In the genomic region with DNA sequence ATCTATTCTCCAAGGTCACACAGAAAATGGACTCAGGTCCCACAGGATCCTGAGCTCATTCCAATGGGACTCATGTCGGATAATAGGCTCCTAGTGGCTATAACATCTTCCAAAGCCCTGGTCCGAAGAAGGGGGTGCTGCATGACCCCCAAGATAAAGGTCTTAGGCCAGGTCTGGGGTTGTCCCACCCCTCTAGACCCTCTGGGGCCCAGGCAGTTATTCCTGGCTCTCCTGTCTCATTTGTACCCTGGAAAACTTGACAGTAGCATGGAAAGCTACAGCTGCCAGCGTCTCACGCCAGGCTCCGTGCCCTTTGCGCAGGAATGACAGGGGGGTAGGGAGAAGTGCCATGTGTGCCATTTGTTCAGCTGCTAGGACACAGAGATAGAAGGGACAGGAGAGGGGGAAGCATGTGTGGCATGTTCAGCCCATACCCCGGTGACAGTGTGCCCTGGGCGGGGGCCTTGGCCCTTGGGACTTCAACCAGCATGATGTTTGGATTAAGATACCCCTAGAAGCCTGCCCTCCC, we compare ENCODE assay signal across 22 mouse cellular contexts. TPM values are rescaled to one million over a fixed set of nuclear protein-coding genes. Genes with fewer than 3 reads are reported as not detected.
DNase-seq lines count a peak whose midpoint lies in the region; ATAC-seq and TF ChIP-seq lines count a peak whose summit lies in the region.
"Had no signal": no experiment of that assay in that cellular context is flagged by ENCODE, and none has a peak within 500 bp of the region (broad histone marks: within the 10 kb centered on the region; RNA-seq: fewer than 3 reads in every experiment).

No protein-coding gene starts in this region.

- H3ac ChIP-seq in myocyte (ENCODE audit: control insufficient read depth, insufficient read length), result no peak overlapping the region

- peak; percentile 97 for DNase-seq in heart, adult 11 months
- DNase-seq in heart, adult 8-10 months (ENCODE audit: low spot score), result no peak
- DNase-seq in heart, adult 2 months, result peak; percentile 53 to 78
- DNase-seq in heart, postnatal 0 days (ENCODE audit: low spot score), result peak; percentile 77
- no peak for DNase-seq in midbrain, postnatal 0 days (ENCODE audit: low spot score)
- DNase-seq in layer of hippocampus, postnatal 10 days (ENCODE audit: low spot score in 2 of 2), result no peak
- DNase-seq: cerebellum, postnatal 14 days; kidney, adult 11 months; lung, postnatal 10 days had no signal

- H3K9ac ChIP-seq in heart, adult 2 months (ENCODE audit: low read depth, low read length), result no peak overlapping the region
- peak overlapping the region; percentile 94 for H3K9ac ChIP-seq in heart, postnatal 0 days (replicated peaks; ENCODE audit: low read depth, low read length)
- no peak overlapping the region for H3K9ac ChIP-seq in midbrain, postnatal 0 days (replicated peaks; ENCODE audit: low read length, poor library complexity, severe bottlenecking)
- H3K9ac ChIP-seq: forebrain, embryonic 13.5 days; liver, embryonic 12.5 days; midbrain, embryonic 15.5 days had no signal

- peak; percentile 88 for TF ChIP-seq EP300 in heart, adult 2 months (IDR thresholded peaks at IDR 0.05; ENCODE audit: insufficient read depth, low read depth, low read length)
- peak; percentile 84 for TF ChIP-seq EP300 in heart, postnatal 0 days (IDR thresholded peaks at IDR 0.05; ENCODE audit: low read depth)

- 0 out of 2 replicates have a peak, but pooled peaks have one; percentile 13 for TF ChIP-seq POLR2A in heart, adult 2 months (IDR thresholded peaks at IDR 0.05; ENCODE audit: insufficient read depth, low read depth, low read length)
- no peak for TF ChIP-seq POLR2A in myocyte (IDR thresholded peaks at IDR 0.05; ENCODE audit: insufficient read length, low read depth)

- no peak overlapping the region for H3K4me3 ChIP-seq in heart, adult 2 months
- H3K4me3 ChIP-seq in heart, postnatal 0 days (ENCODE audit: low read depth, low read length), result no peak overlapping the region
- H3K4me3 ChIP-seq in myocyte, result peak overlapping the region; percentile 34
- no peak overlapping the region for H3K4me3 ChIP-seq in midbrain, postnatal 0 days (ENCODE audit: low read depth, low read length)
- H3K4me3 ChIP-seq: forebrain, embryonic 13.5 days; left cerebral cortex, adult 2 months; limb, embryonic 10.5 days; liver, embryonic 12.5 days; megakaryocyte, embryonic 14.5 days; midbrain, embryonic 15.5 days had no signal

- no peak for TF ChIP-seq CTCF in heart, adult 2 months (IDR thresholded peaks at IDR 0.05)
- no peak for TF ChIP-seq CTCF in heart, postnatal 0 days (IDR thresholded peaks at IDR 0.05; ENCODE audit: low read depth)
- no peak for TF ChIP-seq CTCF in midbrain, postnatal 0 days (IDR thresholded peaks at IDR 0.05)

- ATAC-seq in heart, postnatal 0 days (ENCODE audit: insufficient read depth, low read depth), result peak; percentile 28
- no peak for ATAC-seq in midbrain, postnatal 0 days (ENCODE audit: low FRiP score)
- no peak for ATAC-seq in erythroid progenitor cell, adult 5-6 weeks (replicated peaks; ENCODE audit: low FRiP score, poor library complexity, severe bottlenecking)
- ATAC-seq: forebrain, embryonic 13.5 days; liver, embryonic 12.5 days; midbrain, embryonic 15.5 days had no signal

- no peaks in the 10 kb centered on the region for H3K36me3 ChIP-seq in heart, adult 2 months (ENCODE audit: control insufficient read depth, insufficient read depth, low read length)
- H3K36me3 ChIP-seq in heart, postnatal 0 days (replicated peaks; ENCODE audit: control insufficient read depth, insufficient read depth, low read length), result peaks cover 8% of the 10 kb centered on the region; the same call in 1 of the 2 replicates
- no peaks in the 10 kb centered on the region for H3K36me3 ChIP-seq in myocyte (ENCODE audit: control insufficient read depth, insufficient read depth)
- no peaks in the 10 kb centered on the region for H3K36me3 ChIP-seq in midbrain, postnatal 0 days (ENCODE audit: insufficient read depth, low read length)
- H3K36me3 ChIP-seq: limb, embryonic 10.5 days; liver, embryonic 12.5 days; midbrain, embryonic 15.5 days had no signal

- no peaks in the 10 kb centered on the region for H3K9me3 ChIP-seq in heart, postnatal 0 days (replicated peaks; ENCODE audit: control insufficient read depth, low read length)
- no peaks in the 10 kb centered on the region for H3K9me3 ChIP-seq in midbrain, postnatal 0 days (ENCODE audit: low read length)
- H3K9me3 ChIP-seq: forebrain, embryonic 13.5 days; limb, embryonic 10.5 days; liver, embryonic 12.5 days; megakaryocyte, embryonic 14.5 days; midbrain, embryonic 15.5 days had no signal

- H3K79me2 ChIP-seq in heart, adult 2 months (replicated peaks; ENCODE audit: control insufficient read depth, insufficient read depth, low read length), result no peaks in the 10 kb centered on the region
- peaks cover 16% of the 10 kb centered on the region for H3K79me2 ChIP-seq in myocyte (ENCODE audit: control insufficient read depth, insufficient read depth)

- intact Hi-C loops in heart, adult 2 months (cut with DNase I), result no loop called here

- peak overlapping the region; percentile 61 for H3K4me2 ChIP-seq in heart, postnatal 0 days (ENCODE audit: low read depth, low read length)
- peak overlapping the region; percentile 73 for H3K4me2 ChIP-seq in myocyte (ENCODE audit: low read depth)
- no peak overlapping the region for H3K4me2 ChIP-seq in midbrain, postnatal 0 days (ENCODE audit: low read depth, low read length, poor library complexity, severe bottlenecking)
- H3K4me2 ChIP-seq: forebrain, embryonic 13.5 days; liver, embryonic 12.5 days; midbrain, embryonic 15.5 days had no signal

- H3K27me3 ChIP-seq in heart, adult 2 months (ENCODE audit: control insufficient read depth, insufficient read depth, low read length), result no peaks in the 10 kb centered on the region
- H3K27me3 ChIP-seq in heart, postnatal 0 days (ENCODE audit: control insufficient read depth, insufficient read depth, low read length), result no peaks in the 10 kb centered on the region
- H3K27me3 ChIP-seq in myocyte (ENCODE audit: control insufficient read depth, insufficient read depth, insufficient read length), result no peaks in the 10 kb centered on the region
- no peaks in the 10 kb centered on the region for H3K27me3 ChIP-seq in midbrain, postnatal 0 days (ENCODE audit: insufficient read depth, low read length)
- H3K27me3 ChIP-seq: forebrain, embryonic 13.5 days; midbrain, embryonic 15.5 days had no signal

- 59% methylated on average over 8 of the region's 8 CpGs for WGBS in heart, adult 2 months
- 43% methylated on average over 8 of the region's 8 CpGs for WGBS in heart, postnatal 0 days
- 91% methylated on average over 8 of the region's 8 CpGs for WGBS in midbrain, postnatal 0 days

- peaks cover 7% of the 10 kb centered on the region; the same call in 1 of the 2 replicates for H3K4me1 ChIP-seq in heart, adult 2 months (ENCODE audit: control insufficient read depth, insufficient read depth, low read length)
- peaks cover 45% of the 10 kb centered on the region for H3K4me1 ChIP-seq in heart, postnatal 0 days (ENCODE audit: control insufficient read depth, insufficient read depth)
- H3K4me1 ChIP-seq in midbrain, postnatal 0 days (ENCODE audit: insufficient read depth, low read length), result no peaks in the 10 kb centered on the region
- H3K4me1 ChIP-seq: forebrain, embryonic 13.5 days; midbrain, embryonic 15.5 days had no signal

- peak overlapping the region; percentile 98 for H3K27ac ChIP-seq in heart, adult 2 months
- peak overlapping the region; percentile 100 for H3K27ac ChIP-seq in heart, postnatal 0 days (ENCODE audit: low read depth)
- no peak overlapping the region for H3K27ac ChIP-seq in midbrain, postnatal 0 days (ENCODE audit: low read depth, low read length)
- H3K27ac ChIP-seq: forebrain, embryonic 13.5 days; kidney, postnatal 0 days; limb, embryonic 10.5 days; liver, embryonic 12.5 days; midbrain, embryonic 15.5 days had no signal

TF ChIP-seq in myocyte, 11 proteins besides CTCF, POLR2A, EP300 and RAD21:
- TF ChIP-seq MYOD1 (IDR thresholded peaks at IDR 0.05; ENCODE audit: control insufficient read depth in 1 of 3, insufficient read length in 2 of 3, low read depth in 2 of 3) (no peak), MYOG (IDR thresholded peaks at IDR 0.05; ENCODE audit: control insufficient read depth in 1 of 3, insufficient read depth in 1 of 3, insufficient read length in 2 of 3, low read depth in 2 of 3) (peak in 1 of 3 experiments; percentile 54)

RNA-seq across cellular contexts. Expression of gene Ldb3, which starts 0.8 kb away (rescaled TPM):
- total RNA-seq in heart, adult 8-10 months (2022), result 1,000 to 10,000 TPM; 1,077 to 1,246 (median 1,126) TPM
- total RNA-seq in heart, adult 2 months (2021), result 1,000 to 10,000 TPM in 1 of 2 experiments, 100 to 1,000 TPM in 1; 940 to 1,084 TPM
- 1,077 and 1,138 TPM in 2 replicates for polyA plus RNA-seq in heart, adult 2 months (2012; rRNA removed)
- 518 and 526 TPM in 2 replicates for total RNA-seq in heart, postnatal 0 days (2014; rRNA removed; ENCODE audit: low replicate concordance)
- 376 and 380 TPM in 2 replicates for polyA plus RNA-seq in heart, postnatal 0 days (2015; fragmentation: Nextera tagmentation; extraction: Ambion mirVana)
- polyA plus RNA-seq in myocyte (2012; fragmentation: generic; extraction: Trizol), result 83.9 TPM
- total RNA-seq in midbrain, postnatal 0 days (2014; rRNA removed), result 1.6 and 1.7 TPM in 2 replicates
- polyA plus RNA-seq in midbrain, postnatal 0 days (2015; fragmentation: Nextera tagmentation; extraction: Ambion mirVana), result 1.1 and 1.2 TPM in 2 replicates
- total RNA-seq in layer of hippocampus, postnatal 10 days (2021), result 1 to 10 TPM; 1.9 to 2.0 TPM
- not detected in 2 replicates for total RNA-seq in erythroid progenitor cell, adult 5-6 weeks (2015; ENCODE audit: low replicate concordance)
- total RNA-seq in erythroid progenitor cell, adult 5-6 weeks (2017; ENCODE audit: low replicate concordance), result not detected in 2 replicates
- total RNA-seq: MEL had no signal

RNA-seq across cellular contexts. Expression of gene Opn4, which starts 10.7 kb away (rescaled TPM):
- 1 to 10 TPM; 1.7 to 2.5 (median 2.4) TPM for total RNA-seq in heart, adult 8-10 months (2022)
- 1 to 10 TPM; 2.4 to 2.6 TPM for total RNA-seq in heart, adult 2 months (2021)
- 7.9 and 9.2 TPM in 2 replicates for polyA plus RNA-seq in heart, adult 2 months (2012; rRNA removed)
- total RNA-seq in heart, postnatal 0 days (2014; rRNA removed; ENCODE audit: low replicate concordance), result 5.9 and 8.6 TPM in 2 replicates
- polyA plus RNA-seq in heart, postnatal 0 days (2015; fragmentation: Nextera tagmentation; extraction: Ambion mirVana), result 8.4 and 8.7 TPM in 2 replicates
- 0.23 TPM for polyA plus RNA-seq in myocyte (2012; fragmentation: generic; extraction: Trizol)
- total RNA-seq in midbrain, postnatal 0 days (2014; rRNA removed), result not detected in 2 replicates
- 0.10 and 0.14 TPM in 2 replicates for polyA plus RNA-seq in midbrain, postnatal 0 days (2015; fragmentation: Nextera tagmentation; extraction: Ambion mirVana)
- total RNA-seq in layer of hippocampus, postnatal 10 days (2021), result not detected
- total RNA-seq in erythroid progenitor cell, adult 5-6 weeks (2015; ENCODE audit: low replicate concordance), result not detected in 2 replicates
- total RNA-seq in erythroid progenitor cell, adult 5-6 weeks (2017; ENCODE audit: low replicate concordance), result not detected in 2 replicates
- total RNA-seq: layer of hippocampus, adult 18-20 months; left cerebral cortex, adult 2 months; MEL had no signal
- polyA plus RNA-seq: forebrain, embryonic 13.5 days; hindbrain, embryonic 11.5 days; limb, embryonic 10.5 days; liver, embryonic 12.5 days; midbrain, embryonic 15.5 days; neural tube, embryonic 11.5 days had no signal

Comparison
In these comparisons a context has a peak if more than half of its experiments do, and no peak if none do; other contexts are left out.
1. DNase-seq: peak in heart, adult 11 months (single experiment), heart, adult 2 months (2 of 2) and heart, postnatal 0 days (single experiment); none in heart, adult 8-10 months (single experiment), midbrain, postnatal 0 days (single experiment) and layer of hippocampus, postnatal 10 days (0 of 2).
2. RNA of gene Ldb3, which starts 0.8 kb away (total RNA-seq): 1,077 to 1,246 TPM in heart, adult 8-10 months, 940 to 1,084 TPM in heart, adult 2 months and 518 to 526 TPM in heart, postnatal 0 days; 1.9 to 2.0 TPM in layer of hippocampus, postnatal 10 days, 1.6 to 1.7 TPM in midbrain, postnatal 0 days and not detected in erythroid progenitor cell, adult 5-6 weeks; every median in the first group is over 100 times any median in the second.